Mouse (Mus musculus): ENCODE measurements around the gene Ces1a. TPM values are rescaled to one million over a fixed set of nuclear protein-coding genes. Genes with fewer than 3 reads are reported as not detected.

The Ces1a gene
- polyA plus RNA-seq, 1 experiment from 2014 or later: not detected

DNA sequence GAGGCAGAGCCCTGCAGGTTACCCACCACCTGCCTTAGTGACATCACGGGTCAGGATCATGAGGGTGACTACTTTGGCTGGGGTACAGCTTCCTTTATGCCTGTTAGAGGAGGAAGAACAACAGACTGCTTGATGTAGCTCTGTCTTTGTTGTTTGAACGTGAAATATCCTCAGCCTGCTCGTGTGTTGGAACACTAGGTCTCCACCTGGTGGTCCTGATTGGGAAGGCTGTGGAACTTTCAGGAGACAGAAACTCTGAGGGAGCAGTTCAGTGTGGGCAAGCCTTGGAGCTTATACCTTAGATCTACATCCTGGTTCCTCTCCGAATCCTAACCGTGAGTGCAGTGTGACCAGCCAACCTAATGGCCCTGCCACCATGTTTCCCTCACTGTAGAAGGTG, 26.3 kb downstream of the Ces1a start:
- no peak overlapping the region for H3K9ac ChIP-seq (ENCODE audit: low read depth, low read length)
- H3K4me1 ChIP-seq (ENCODE audit: control insufficient read depth, insufficient read depth, low read length): no peaks in the 10 kb centered on the region
- 63% methylated on average over 5 of the region's 5 CpGs for WGBS
- ATAC-seq (ENCODE audit: low read depth): no peak
- H3K36me3 ChIP-seq (ENCODE audit: control insufficient read depth, insufficient read depth, low read length): no peaks in the 10 kb centered on the region
- no peak overlapping the region for H3K27ac ChIP-seq (replicated peaks; ENCODE audit: low read depth, low read length)
- no peak overlapping the region for H3K4me3 ChIP-seq (ENCODE audit: low read depth, low read length)
- no peak overlapping the region for H3K4me2 ChIP-seq (ENCODE audit: low read depth, low read length)
- no peaks in the 10 kb centered on the region for H3K27me3 ChIP-seq (replicated peaks; ENCODE audit: control insufficient read depth, insufficient read depth, low read length)
- no peak for DNase-seq (ENCODE audit: low spot score)
- H3K9me3 ChIP-seq (ENCODE audit: control insufficient read depth, low read length): no peaks in the 10 kb centered on the region

GRCm38 (mm10) chr8:93014300-93014699, 33.7 kb downstream of the Ces1a start:
- 69% methylated on average over 4 of the region's 4 CpGs for WGBS
- no peak overlapping the region for H3K9ac ChIP-seq (ENCODE audit: low read depth, low read length)
- H3K4me1 ChIP-seq (ENCODE audit: control insufficient read depth, insufficient read depth, low read length): no peaks in the 10 kb centered on the region
- DNase-seq (ENCODE audit: low spot score) (no peak), ATAC-seq (ENCODE audit: low read depth) (no peak)
- H3K4me2 ChIP-seq (ENCODE audit: low read depth, low read length): no peak overlapping the region
- no peaks in the 10 kb centered on the region for H3K36me3 ChIP-seq (ENCODE audit: control insufficient read depth, insufficient read depth, low read length)
- no peak overlapping the region for H3K4me3 ChIP-seq (ENCODE audit: low read depth, low read length)
- H3K9me3 ChIP-seq (ENCODE audit: control insufficient read depth, low read length): no peaks in the 10 kb centered on the region
- no peaks in the 10 kb centered on the region for H3K27me3 ChIP-seq (replicated peaks; ENCODE audit: control insufficient read depth, insufficient read depth, low read length)
- no peak overlapping the region for H3K27ac ChIP-seq (replicated peaks; ENCODE audit: low read depth, low read length)

DNA sequence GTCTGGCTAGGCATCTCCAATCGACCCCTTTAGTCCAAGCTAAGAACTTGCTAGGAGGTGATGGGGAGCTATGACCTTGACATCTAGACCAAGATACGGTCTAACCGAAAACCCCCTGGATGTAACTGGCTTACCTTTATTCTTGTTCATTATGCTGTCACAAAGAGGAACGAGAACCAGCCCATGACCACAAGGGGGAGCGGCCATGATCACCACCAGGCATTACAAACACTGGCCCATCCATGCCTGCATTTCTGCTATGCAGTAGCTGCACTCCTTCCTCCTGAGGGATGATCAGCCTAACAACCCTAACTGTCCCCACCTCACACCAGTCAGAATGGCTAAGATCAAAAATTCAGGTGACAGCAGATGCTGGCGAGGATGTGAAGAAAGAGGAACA, 35.8 kb downstream of the Ces1a start:
- 77% methylated on average over 6 of the region's 6 CpGs for WGBS
- ATAC-seq (ENCODE audit: low read depth): no peak
- Histone ChIP-seq H3K27me3 (replicated peaks; ENCODE audit: control insufficient read depth, insufficient read depth, low read length) (no peaks in the 10 kb centered on the region), H3K36me3 (ENCODE audit: control insufficient read depth, insufficient read depth, low read length) (no peaks in the 10 kb centered on the region), H3K4me1 (ENCODE audit: control insufficient read depth, insufficient read depth, low read length) (no peaks in the 10 kb centered on the region), H3K4me2 (ENCODE audit: low read depth, low read length) (no peak overlapping the region), H3K27ac (replicated peaks; ENCODE audit: low read depth, low read length) (no peak overlapping the region), H3K9me3 (ENCODE audit: control insufficient read depth, low read length) (no peaks in the 10 kb centered on the region), H3K4me3 (ENCODE audit: low read depth, low read length) (no peak overlapping the region), H3K9ac (ENCODE audit: low read depth, low read length) (no peak overlapping the region)
- no peak for DNase-seq (ENCODE audit: low spot score)

DNA sequence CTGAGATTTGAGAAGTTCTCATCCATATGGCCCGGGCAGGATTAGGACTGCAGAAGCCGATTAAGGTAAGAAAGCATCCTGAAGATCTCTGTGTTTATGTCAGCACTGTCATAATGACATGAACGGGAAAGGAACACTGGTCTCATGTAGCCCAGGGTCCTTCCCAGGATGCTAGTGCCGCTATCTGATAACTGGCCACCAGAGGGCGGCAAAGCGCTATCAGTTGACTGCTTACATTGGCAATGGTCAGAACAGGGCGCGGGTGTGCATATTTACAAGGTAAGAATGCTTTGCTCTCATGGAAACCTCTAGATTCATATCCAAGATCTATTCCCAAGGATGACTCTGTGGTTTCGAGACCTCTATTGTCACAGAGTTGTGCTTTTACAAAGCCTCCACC, 36.6 kb downstream of the Ces1a start:
- no peak overlapping the region for H3K9ac ChIP-seq (ENCODE audit: low read depth, low read length)
- H3K4me3 ChIP-seq (ENCODE audit: low read depth, low read length): no peak overlapping the region
- H3K4me1 ChIP-seq (ENCODE audit: control insufficient read depth, insufficient read depth, low read length): no peaks in the 10 kb centered on the region
- no peaks in the 10 kb centered on the region for H3K36me3 ChIP-seq (ENCODE audit: control insufficient read depth, insufficient read depth, low read length)
- no peaks in the 10 kb centered on the region for H3K27me3 ChIP-seq (replicated peaks; ENCODE audit: control insufficient read depth, insufficient read depth, low read length)
- ATAC-seq (ENCODE audit: low read depth): peak; percentile 53; the same call in 1 of the 2 replicates
- H3K4me2 ChIP-seq (ENCODE audit: low read depth, low read length): no peak overlapping the region
- peak; percentile 87 for DNase-seq (ENCODE audit: low spot score)
- H3K27ac ChIP-seq (replicated peaks; ENCODE audit: low read depth, low read length): no peak overlapping the region
- H3K9me3 ChIP-seq (ENCODE audit: control insufficient read depth, low read length): no peaks in the 10 kb centered on the region
- WGBS: 8% methylated on average over 9 of the region's 9 CpGs

DNA sequence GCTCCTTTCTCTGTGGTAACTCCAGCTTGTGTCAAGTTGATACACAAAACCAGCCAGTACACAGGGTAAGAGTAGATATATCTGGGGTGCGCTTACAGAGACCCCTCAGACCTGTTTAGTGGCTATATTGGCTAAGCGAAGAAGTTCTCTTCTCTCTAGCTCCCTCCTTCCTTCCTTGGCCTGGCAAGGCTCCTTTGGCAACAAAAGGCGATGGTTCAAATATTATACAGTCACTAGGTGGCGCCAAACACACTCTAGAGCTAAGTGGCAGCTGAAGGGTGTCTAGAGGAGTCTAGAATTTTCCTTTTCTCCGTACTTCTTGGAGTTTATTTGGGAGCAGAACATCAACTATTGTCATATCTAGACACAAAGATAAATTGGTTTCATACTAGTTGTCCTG, 37.7 kb downstream of the Ces1a start:
- H3K9me3 ChIP-seq (ENCODE audit: control insufficient read depth, low read length): no peaks in the 10 kb centered on the region
- peak; percentile 77 for DNase-seq (ENCODE audit: low spot score)
- WGBS: 26% methylated on average over 5 of the region's 5 CpGs
- no peaks in the 10 kb centered on the region for H3K4me1 ChIP-seq (ENCODE audit: control insufficient read depth, insufficient read depth, low read length)
- no peak overlapping the region for H3K9ac ChIP-seq (ENCODE audit: low read depth, low read length)
- no peak overlapping the region for H3K4me2 ChIP-seq (ENCODE audit: low read depth, low read length)
- H3K27ac ChIP-seq (replicated peaks; ENCODE audit: low read depth, low read length): no peak overlapping the region
- no peaks in the 10 kb centered on the region for H3K27me3 ChIP-seq (replicated peaks; ENCODE audit: control insufficient read depth, insufficient read depth, low read length)
- no peak for ATAC-seq (ENCODE audit: low read depth)
- H3K4me3 ChIP-seq (ENCODE audit: low read depth, low read length): no peak overlapping the region
- no peaks in the 10 kb centered on the region for H3K36me3 ChIP-seq (ENCODE audit: control insufficient read depth, insufficient read depth, low read length)

DNA sequence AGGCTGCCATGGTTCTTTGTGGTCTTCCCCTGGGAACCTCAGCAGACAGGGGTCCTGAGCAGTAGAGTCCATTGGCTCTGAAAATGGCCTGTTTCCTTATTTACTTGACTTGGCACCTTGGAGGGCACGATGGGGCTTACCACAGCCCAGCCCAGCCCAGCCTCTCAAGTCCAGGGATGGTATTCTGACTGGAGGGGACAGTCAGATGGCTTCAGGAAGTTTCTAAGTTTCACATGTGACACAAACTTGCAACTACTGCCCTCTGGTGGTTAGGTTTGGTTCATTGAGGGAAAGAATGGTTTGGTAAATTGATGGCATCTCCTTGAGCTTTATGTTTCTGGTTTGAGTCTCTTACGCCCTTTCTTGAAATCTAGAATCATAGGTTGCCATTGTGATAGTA, 49.4 kb downstream of the Ces1a start:
- Histone ChIP-seq H3K9me3 (ENCODE audit: control insufficient read depth, low read length) (no peaks in the 10 kb centered on the region), H3K27ac (replicated peaks; ENCODE audit: low read depth, low read length) (no peak overlapping the region), H3K9ac (ENCODE audit: low read depth, low read length) (no peak overlapping the region), H3K36me3 (ENCODE audit: control insufficient read depth, insufficient read depth, low read length) (no peaks in the 10 kb centered on the region), H3K27me3 (replicated peaks; ENCODE audit: control insufficient read depth, insufficient read depth, low read length) (no peaks in the 10 kb centered on the region), H3K4me1 (ENCODE audit: control insufficient read depth, insufficient read depth, low read length) (no peaks in the 10 kb centered on the region), H3K4me3 (ENCODE audit: low read depth, low read length) (no peak overlapping the region), H3K4me2 (ENCODE audit: low read depth, low read length) (no peak overlapping the region)
- ATAC-seq (ENCODE audit: low read depth): no peak
- 47% methylated on average over 2 of the region's 2 CpGs for WGBS
- DNase-seq (ENCODE audit: low spot score): peak; percentile 67

GRCm38 (mm10) chr8:92996840-92997239, 51.2 kb downstream of the Ces1a start:
- DNase-seq (ENCODE audit: low spot score): peak; percentile 41
- no peaks in the 10 kb centered on the region for H3K4me1 ChIP-seq (ENCODE audit: control insufficient read depth, insufficient read depth, low read length)
- no peak for ATAC-seq (ENCODE audit: low read depth)
- WGBS: 26% methylated on average over 5 of the region's 5 CpGs
- H3K27me3 ChIP-seq (replicated peaks; ENCODE audit: control insufficient read depth, insufficient read depth, low read length): no peaks in the 10 kb centered on the region
- H3K27ac ChIP-seq (replicated peaks; ENCODE audit: low read depth, low read length): no peak overlapping the region
- no peak overlapping the region for H3K4me2 ChIP-seq (ENCODE audit: low read depth, low read length)
- H3K4me3 ChIP-seq (ENCODE audit: low read depth, low read length): no peak overlapping the region
- no peak overlapping the region for H3K9ac ChIP-seq (ENCODE audit: low read depth, low read length)
- no peaks in the 10 kb centered on the region for H3K36me3 ChIP-seq (ENCODE audit: control insufficient read depth, insufficient read depth, low read length)
- no peaks in the 10 kb centered on the region for H3K9me3 ChIP-seq (ENCODE audit: control insufficient read depth, low read length)

DNA sequence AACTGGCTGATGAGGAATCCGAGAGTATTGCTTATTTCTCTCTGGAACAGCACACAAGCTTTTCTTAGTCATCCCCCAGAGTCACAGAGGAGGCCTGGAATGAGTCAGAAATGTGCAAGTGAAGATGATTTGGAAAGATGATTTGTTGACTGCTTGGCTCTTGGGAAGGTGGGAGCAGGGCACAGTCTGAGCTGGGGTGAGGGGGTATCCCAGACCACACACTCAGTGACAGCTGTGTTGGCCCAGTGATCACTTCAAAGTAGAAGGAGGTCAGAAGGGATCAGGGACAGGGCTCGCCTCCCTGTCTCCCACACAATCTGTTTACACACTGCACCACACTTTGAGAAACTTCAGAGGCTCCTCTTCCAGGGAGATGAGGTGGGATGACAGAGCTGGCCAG, 63.6 kb downstream of the Ces1a start:
- DNase-seq (ENCODE audit: low spot score) (no peak), ATAC-seq (ENCODE audit: low read depth) (no peak)

GRCm38 (mm10) chr8:92982491-92982890, 65.5 kb downstream of the Ces1a start:
- H3K4me3 ChIP-seq (ENCODE audit: low read depth, low read length): no peak overlapping the region
- no peak overlapping the region for H3K4me2 ChIP-seq (ENCODE audit: low read depth, low read length)
- no peaks in the 10 kb centered on the region for H3K27me3 ChIP-seq (replicated peaks; ENCODE audit: control insufficient read depth, insufficient read depth, low read length)
- no peaks in the 10 kb centered on the region for H3K9me3 ChIP-seq (ENCODE audit: control insufficient read depth, low read length)
- no peak for ATAC-seq (ENCODE audit: low read depth)
- H3K4me1 ChIP-seq (ENCODE audit: control insufficient read depth, insufficient read depth, low read length): no peaks in the 10 kb centered on the region
- DNase-seq (ENCODE audit: low spot score): no peak
- no peaks in the 10 kb centered on the region for H3K36me3 ChIP-seq (ENCODE audit: control insufficient read depth, insufficient read depth, low read length)
- H3K9ac ChIP-seq (ENCODE audit: low read depth, low read length): no peak overlapping the region
- no peak overlapping the region for H3K27ac ChIP-seq (replicated peaks; ENCODE audit: low read depth, low read length)
- WGBS: 89% methylated on average over 3 of the region's 3 CpGs

More for the DNA sequence above, 63.6 kb downstream of the Ces1a start:
- no peak overlapping the region for H3K4me2 ChIP-seq (ENCODE audit: low read depth, low read length)
- no peaks in the 10 kb centered on the region for H3K4me1 ChIP-seq (ENCODE audit: control insufficient read depth, insufficient read depth, low read length)
- H3K4me3 ChIP-seq (ENCODE audit: low read depth, low read length): no peak overlapping the region
- H3K27ac ChIP-seq (replicated peaks; ENCODE audit: low read depth, low read length): no peak overlapping the region
- WGBS: 48% methylated on average over 2 of the region's 2 CpGs
- no peak overlapping the region for H3K9ac ChIP-seq (ENCODE audit: low read depth, low read length)
- H3K27me3 ChIP-seq (replicated peaks; ENCODE audit: control insufficient read depth, insufficient read depth, low read length): no peaks in the 10 kb centered on the region
- no peaks in the 10 kb centered on the region for H3K36me3 ChIP-seq (ENCODE audit: control insufficient read depth, insufficient read depth, low read length)
- H3K9me3 ChIP-seq (ENCODE audit: control insufficient read depth, low read length): no peaks in the 10 kb centered on the region
